Mouse (Mus musculus): ENCODE measurements around the gene Top1. TPM values are rescaled to one million over a fixed set of nuclear protein-coding genes. Genes with fewer than 3 reads are reported as not detected.

Gene Top1
- total RNA-seq, 1 experiment from 2014 or later = 89.8 TPM

GRCm38 (mm10) chr2:160744040-160744822 lies 98.5 kb downstream of the Top1 start:
- peak; percentile 74 for DNase-seq

- peak; percentile 56 for DNase-seq
Measured at GRCm38 (mm10) chr2:160744823-160745210, 99.1 kb downstream of the Top1 start.

- DNase-seq = no peak
Measured at GRCm38 (mm10) chr2:160745497-160745896, 99.8 kb downstream of the Top1 start.

GRCm38 (mm10) chr2:160746637-160747036 lies 100.9 kb downstream of the Top1 start:
- no peak for DNase-seq

GRCm38 (mm10) chr2:160747075-160747474 lies 101.4 kb downstream of the Top1 start:
- DNase-seq = no peak

GRCm38 (mm10) chr2:160756583-160757203 lies 111.0 kb downstream of the Top1 start:
- DNase-seq = no peak

DNA sequence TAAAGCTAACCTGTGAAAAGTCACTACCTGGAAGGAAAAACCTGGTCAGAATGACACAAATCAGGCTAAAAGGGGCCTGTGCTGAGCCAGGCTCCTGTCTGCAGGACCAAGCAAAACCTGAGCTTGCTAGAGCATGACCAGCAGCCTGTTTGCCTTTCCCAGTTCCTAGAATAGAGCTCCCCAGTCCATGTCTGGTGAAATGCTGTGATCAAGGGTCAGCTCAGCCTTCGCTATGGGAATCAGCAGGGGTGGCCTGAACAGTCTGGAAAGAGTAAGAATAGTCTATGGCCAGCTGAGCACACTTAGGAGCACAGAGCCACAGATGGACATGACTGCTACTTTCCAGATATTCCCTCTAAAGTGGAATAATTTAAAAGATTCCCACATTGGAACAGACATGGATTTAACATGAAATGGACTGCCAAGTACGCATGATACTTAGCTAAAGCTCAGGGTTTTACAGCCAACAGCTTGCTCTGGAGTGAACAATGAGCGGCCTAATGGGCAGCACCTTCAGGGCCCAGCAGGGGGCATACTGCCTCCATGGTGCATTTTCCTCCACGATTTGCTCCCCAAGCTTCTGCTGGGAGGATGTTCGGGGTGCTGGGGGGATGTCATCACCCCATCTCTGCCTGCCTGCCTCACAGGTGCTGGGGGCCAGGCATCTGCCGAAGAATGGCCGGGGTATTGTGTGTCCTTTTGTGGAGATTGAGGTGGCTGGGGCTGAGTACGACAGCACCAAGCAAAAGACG lies 114.9 kb downstream of the Top1 start:
- peak; percentile 56 for DNase-seq

DNA sequence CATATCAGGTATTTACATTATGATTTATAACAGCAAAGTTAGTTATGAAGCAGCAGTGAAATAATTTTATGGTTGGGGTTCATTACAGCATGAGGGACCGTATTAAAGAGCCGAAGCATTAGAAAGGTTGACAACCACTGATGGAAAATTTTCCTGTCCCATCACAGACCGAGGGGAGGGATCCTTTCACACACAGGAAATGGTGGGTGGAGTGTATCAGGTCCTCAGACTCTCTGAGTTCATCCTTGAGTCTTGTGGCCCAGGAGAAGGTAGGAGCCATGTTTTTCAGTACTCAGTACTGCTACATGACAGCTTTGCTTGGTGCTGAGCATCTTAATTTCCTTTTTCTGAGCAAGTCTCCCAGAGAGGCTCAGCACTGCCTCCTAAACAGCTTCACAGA lies 118.1 kb downstream of the Top1 start:
- no peak for DNase-seq

DNA sequence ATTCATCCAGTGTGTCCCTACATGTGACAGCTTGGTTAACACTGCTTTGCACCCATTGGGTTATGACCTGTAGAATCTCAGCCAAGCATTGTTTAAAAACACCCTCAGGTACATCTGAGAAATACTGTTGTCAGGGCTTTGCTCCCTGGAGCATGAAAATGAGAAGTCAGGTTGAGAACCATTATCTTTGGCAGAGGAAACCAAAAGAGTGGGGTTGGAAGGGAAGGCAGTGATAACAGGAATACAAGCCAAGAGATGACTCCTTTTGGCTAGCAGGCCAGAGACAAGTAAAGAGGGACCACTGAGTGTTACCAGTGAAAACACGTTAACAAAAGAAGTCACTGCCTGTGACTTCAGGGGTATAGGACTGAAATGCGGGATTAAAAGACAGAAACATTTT lies 118.7 kb downstream of the Top1 start:
- no peak for DNase-seq

- DNase-seq = no peak
Measured at GRCm38 (mm10) chr2:160765096-160765495, 119.4 kb downstream of the Top1 start.

GRCm38 (mm10) chr2:160766371-160766771 lies 120.7 kb downstream of the Top1 start:
- peak; percentile 34 for DNase-seq

DNA sequence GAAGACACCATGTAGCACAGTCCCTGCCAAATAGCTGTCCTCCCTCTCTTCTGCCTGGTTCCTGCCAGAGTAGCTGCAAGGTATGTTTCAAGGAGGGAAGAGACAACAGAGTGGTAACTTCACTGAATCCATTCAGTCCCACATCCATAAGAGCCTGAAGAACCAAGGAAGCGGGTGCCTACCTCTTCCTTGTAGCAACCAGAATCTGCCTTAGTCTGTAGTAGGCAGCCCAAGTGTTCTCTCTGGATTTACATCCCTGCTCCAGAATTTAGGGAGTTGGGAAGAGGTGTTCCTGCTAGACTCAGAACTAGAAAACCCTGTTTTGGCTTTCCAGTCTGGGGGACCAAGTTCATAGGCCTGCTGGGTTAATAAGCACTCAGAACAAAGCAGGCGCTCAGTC lies 121.5 kb downstream of the Top1 start:
- DNase-seq = no peak

- no peak for DNase-seq
Measured at GRCm38 (mm10) chr2:160768097-160768695, 122.5 kb downstream of the Top1 start.

GRCm38 (mm10) chr2:160768997-160769396 lies 123.3 kb downstream of the Top1 start:
- DNase-seq = no peak

DNA sequence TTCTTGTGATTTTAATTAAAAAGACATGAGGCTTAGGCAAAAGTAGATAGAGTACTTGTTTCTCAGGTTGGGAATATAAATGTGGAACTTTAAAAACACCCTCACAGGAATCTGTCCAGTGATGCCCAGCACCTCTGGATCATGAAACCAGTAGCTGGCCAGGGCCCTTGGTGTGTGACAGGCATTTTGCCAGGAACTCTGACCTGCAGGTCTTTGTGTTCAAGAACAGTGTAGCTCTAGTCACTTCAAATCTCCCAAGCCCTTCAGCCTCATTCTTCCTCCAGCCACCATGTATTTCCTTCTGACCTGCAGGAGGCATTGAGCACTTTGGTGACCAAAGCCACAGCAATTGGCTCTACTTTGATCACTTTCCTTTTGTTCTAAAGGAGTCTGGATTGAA lies 124.7 kb downstream of the Top1 start:
- no peak for DNase-seq

DNA sequence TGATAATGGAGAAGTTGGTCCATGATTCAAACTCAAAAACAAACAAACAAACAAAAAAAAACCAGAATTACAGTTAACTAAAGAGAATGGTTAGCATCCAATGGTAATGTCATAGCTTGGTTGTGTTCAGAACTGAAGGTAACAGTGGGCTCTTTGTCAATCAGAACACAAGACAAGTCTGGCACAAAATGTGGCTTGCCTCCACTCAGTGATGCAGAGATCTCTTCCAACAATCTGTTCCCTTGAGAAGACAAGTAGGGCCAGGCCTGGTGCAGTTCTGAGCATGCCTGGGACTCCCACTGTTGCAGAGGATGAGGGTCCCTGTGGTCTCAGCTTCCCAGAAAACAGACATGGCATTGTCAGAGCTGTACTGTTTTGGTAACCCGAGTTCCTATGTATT lies 125.2 kb downstream of the Top1 start:
- DNase-seq = no peak

- no peak for DNase-seq
Measured at GRCm38 (mm10) chr2:160771325-160772276, 125.9 kb downstream of the Top1 start.

Measured in adrenal gland, postnatal 25 days (tissue).